Mouse (Mus musculus) G1E (cell line): Measurements from ENCODE around the gene Gm5431. TPM values are rescaled to one million over a fixed set of nuclear protein-coding genes. Genes with fewer than 3 reads are reported as not detected.
"Not testable (repeated sequence)": the region's sequence is repeated elsewhere in the genome, so short reads cannot be mapped to it uniquely, and the experiment has no call there.

Experiments used
- ATAC-seq: 2 replicates; pipeline ENCODE4 v1.8.0; 2016; ENCODE audit warnings: mild to moderate bottlenecking; ENCODE audit not compliant: insufficient number of reproducible peaks, poor library complexity, low FRiP score, severe bottlenecking; ENCODE audit errors: extremely low read depth
- DNase-seq: peaks from one replicate; pipeline ENCODE4 v3.0.0; 2012; ENCODE audit warnings: low spot score
- H3K27me3 ChIP-seq: 2 replicates; pipeline ENCODE4 v1.6.1; 2012; ENCODE audit warnings: mild to moderate bottlenecking, low read length, inconsistent platforms; ENCODE audit not compliant: insufficient read depth
- H3K36me3 ChIP-seq: replicated peaks from 2 replicates; pipeline ENCODE3; 2012; ENCODE audit warnings: mild to moderate bottlenecking, inconsistent platforms
- H3K4me1 ChIP-seq: 2 replicates; pipeline ENCODE4 v1.6.1; 2012; ENCODE audit warnings: low read depth, low read length, inconsistent platforms, mixed read lengths; ENCODE audit not compliant: insufficient read depth
- H3K4me3 ChIP-seq: 2 replicates; pipeline ENCODE4 v1.5.1; 2012; ENCODE audit warnings: low read depth, mild to moderate bottlenecking, inconsistent platforms, low read length, moderate library complexity, mixed read lengths
- H3K9me3 ChIP-seq: replicated peaks from 2 replicates; pipeline ENCODE4 v1.6.1; 2012; ENCODE audit warnings: inconsistent platforms
- CTCF ChIP-seq: IDR thresholded peaks from 2 replicates; pipeline ENCODE4 v1.5.1; 2012; ENCODE audit warnings: low read depth, low read length, inconsistent platforms, mixed read lengths
- GATA1 ChIP-seq: IDR thresholded peaks from 2 replicates; pipeline ENCODE4 v1.6.1; 2012; ENCODE audit warnings: borderline replicate concordance, low read length, inconsistent platforms, mixed read lengths
- GATA2 ChIP-seq: IDR thresholded peaks from 2 replicates; pipeline ENCODE4 v1.6.1; 2012; ENCODE audit warnings: low read depth, low read length, inconsistent platforms, borderline replicate concordance
- POLR2AphosphoS5 ChIP-seq: IDR thresholded peaks from 2 replicates; pipeline ENCODE4 v1.6.1; 2012; ENCODE audit warnings: low read depth, low read length, inconsistent platforms; ENCODE audit not compliant: insufficient replicate concordance
- TAL1 ChIP-seq: conservative IDR thresholded peaks from 2 replicates; pipeline ENCODE4 v1.6.1; 2012; ENCODE audit warnings: low read depth, low read length, inconsistent platforms, mixed read lengths
- polyA plus RNA-seq: library from polyadenylated mRNA; stranded (reverse); fragments of >175 nt; gene quantifications from 2 replicates; pipeline ENCODE4 v1.2.3, GENCODE M21; 2012
- total RNA-seq, 2 experiments: library from RNA; stranded (forward) in 1 of 2; stranded (reverse) in 1 of 2; fragments of 200-1000 nt in 1 of 2; fragments of >200 nt in 1 of 2; fragmentation: Nextera tagmentation in 1 of 2; gene quantifications; 2 replicates each; pipeline ENCODE4 v1.2.3; 2014 to 2017

The Gm5431 gene
- total and polyA plus RNA-seq, 3 experiments, result 0.11 TPM; not detected in 2

DNA sequence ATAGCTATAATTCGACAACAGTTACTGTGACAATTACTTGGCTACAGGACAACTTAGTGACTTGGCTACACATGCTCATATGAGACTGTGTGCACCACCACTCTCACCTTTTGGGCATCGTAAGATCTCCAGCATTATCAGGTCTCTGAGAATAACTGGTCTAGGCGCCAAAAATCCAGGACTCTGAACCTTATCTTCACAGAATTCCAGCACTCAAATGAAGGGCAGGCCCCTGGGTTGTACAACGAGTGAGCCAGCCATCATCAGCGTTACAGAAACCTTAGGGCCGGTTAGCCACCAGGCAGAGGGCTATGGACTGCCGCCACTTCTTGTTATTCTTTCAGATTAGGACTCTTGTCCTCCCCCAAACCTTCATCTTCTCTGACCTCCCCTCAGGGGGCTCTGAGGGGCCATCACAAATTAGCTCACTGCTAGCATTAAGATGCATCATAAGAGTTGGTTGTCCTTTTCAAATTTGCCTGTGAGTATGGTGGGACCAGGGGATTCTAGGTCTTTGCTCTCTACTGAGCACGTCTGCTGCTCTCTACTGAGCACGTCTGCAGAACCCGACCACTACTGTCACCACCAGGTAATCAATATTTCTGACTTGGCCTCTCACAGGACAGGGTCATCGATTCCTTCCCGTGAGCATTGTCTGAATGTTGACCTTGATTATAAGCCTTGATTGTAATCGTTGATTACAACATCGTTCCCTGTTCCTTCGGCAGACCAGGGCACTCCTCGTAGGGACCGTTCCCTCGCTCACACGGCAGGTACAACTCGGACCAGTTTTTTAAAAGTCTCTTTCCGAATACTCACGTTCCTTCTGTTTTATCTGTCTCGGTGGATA, 49.2 kb downstream of the Gm5431 start:
- H3K4me3 ChIP-seq, result peak overlapping the region; percentile 71
- H3K36me3 ChIP-seq, result no peaks in the 10 kb centered on the region
- DNase-seq, result no peak
- TF ChIP-seq POLR2AphosphoS5, result no peak
- TF ChIP-seq TAL1, result no peak
- TF ChIP-seq GATA1, result no peak
- no peak for TF ChIP-seq GATA2
- no peak for TF ChIP-seq CTCF
- no peak for ATAC-seq
- peaks cover 42% of the 10 kb centered on the region for H3K4me1 ChIP-seq
- H3K9me3 ChIP-seq, result peaks cover 6% of the 10 kb centered on the region
- peaks cover 8% of the 10 kb centered on the region for H3K27me3 ChIP-seq

DNA sequence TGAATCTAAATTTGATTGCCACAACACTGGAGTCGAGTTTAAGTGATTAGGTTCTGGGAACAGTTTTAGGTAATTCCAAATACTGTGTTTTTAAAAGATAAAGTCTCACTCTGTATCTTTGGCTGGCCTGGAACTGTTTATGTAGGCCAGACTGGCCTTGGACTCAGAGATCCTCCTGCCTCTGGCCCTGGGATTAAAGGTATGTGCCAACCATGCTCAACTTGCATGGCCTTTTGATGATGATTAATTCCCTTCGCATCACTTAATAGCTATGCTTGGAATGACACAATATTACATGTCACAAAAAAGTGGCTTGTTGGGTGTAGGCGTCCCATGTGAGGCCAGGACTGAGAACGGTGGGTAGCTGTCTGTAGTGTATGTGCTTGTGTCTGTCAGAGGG, 49.8 kb downstream of the Gm5431 start:
- no peak for DNase-seq
- peaks cover 39% of the 10 kb centered on the region for H3K4me1 ChIP-seq
- peaks cover 6% of the 10 kb centered on the region for H3K9me3 ChIP-seq
- H3K36me3 ChIP-seq, result no peaks in the 10 kb centered on the region
- H3K27me3 ChIP-seq, result peaks cover 8% of the 10 kb centered on the region
- no peak for TF ChIP-seq POLR2AphosphoS5
- no peak for TF ChIP-seq CTCF
- TF ChIP-seq GATA2, result no peak
- no peak for TF ChIP-seq TAL1
- no peak for TF ChIP-seq GATA1
- no peak overlapping the region for H3K4me3 ChIP-seq
- no peak for ATAC-seq

- H3K9me3 ChIP-seq, result peaks cover 6% of the 10 kb centered on the region
- H3K36me3 ChIP-seq, result no peaks in the 10 kb centered on the region
- DNase-seq (no peak), ATAC-seq (no peak)
- TF ChIP-seq GATA2, result no peak
- no peak for TF ChIP-seq CTCF
- no peak for TF ChIP-seq POLR2AphosphoS5
- no peak for TF ChIP-seq TAL1
- TF ChIP-seq GATA1, result no peak
- no peak overlapping the region for H3K4me3 ChIP-seq
- peaks cover 8% of the 10 kb centered on the region for H3K27me3 ChIP-seq
- H3K4me1 ChIP-seq, result peaks cover 39% of the 10 kb centered on the region
Measured at GRCm38 (mm10) chr11:48851270-48851995, 50.6 kb downstream of the Gm5431 start.

- no peak for DNase-seq
- no peak for ATAC-seq
- Histone ChIP-seq H3K36me3 (no peaks in the 10 kb centered on the region), H3K27me3 (peaks cover 11% of the 10 kb centered on the region), H3K4me3 (no peak overlapping the region), H3K4me1 (peaks cover 34% of the 10 kb centered on the region), H3K9me3 (peaks cover 6% of the 10 kb centered on the region)
- TF ChIP-seq CTCF (no peak), GATA2 (no peak), GATA1 (no peak)
Measured at GRCm38 (mm10) chr11:48850240-48850639, 51.8 kb downstream of the Gm5431 start.

DNA sequence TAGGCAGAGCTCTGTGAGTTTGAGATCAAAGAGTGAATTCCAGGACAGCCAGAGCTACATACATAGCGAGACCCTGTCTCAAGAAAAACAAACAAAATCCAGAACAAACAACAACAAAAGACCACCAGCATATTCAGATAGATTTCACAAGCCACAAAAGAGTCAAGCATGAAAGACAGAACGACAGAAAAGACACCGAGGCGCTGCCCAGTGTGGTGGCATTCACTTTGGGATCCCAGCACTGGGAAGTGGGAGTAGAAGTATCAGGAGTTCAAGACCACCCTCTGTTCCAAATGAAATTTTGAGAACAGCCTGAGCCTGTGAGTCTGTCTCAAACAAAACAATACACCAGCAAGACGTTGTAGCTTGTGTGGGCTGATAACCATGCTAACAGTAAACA, 55.1 kb downstream of the Gm5431 start:
- DNase-seq (no peak), ATAC-seq (no peak)
- Histone ChIP-seq H3K4me3 (no peak overlapping the region), H3K36me3 (no peaks in the 10 kb centered on the region), H3K4me1 (peaks cover 18% of the 10 kb centered on the region), H3K9me3 (peaks cover 6% of the 10 kb centered on the region), H3K27me3 (peaks cover 14% of the 10 kb centered on the region)
- no peak for TF ChIP-seq GATA1
- no peak for TF ChIP-seq CTCF
- no peak for TF ChIP-seq TAL1
- TF ChIP-seq GATA2, result no peak
- TF ChIP-seq POLR2AphosphoS5, result no peak

DNA sequence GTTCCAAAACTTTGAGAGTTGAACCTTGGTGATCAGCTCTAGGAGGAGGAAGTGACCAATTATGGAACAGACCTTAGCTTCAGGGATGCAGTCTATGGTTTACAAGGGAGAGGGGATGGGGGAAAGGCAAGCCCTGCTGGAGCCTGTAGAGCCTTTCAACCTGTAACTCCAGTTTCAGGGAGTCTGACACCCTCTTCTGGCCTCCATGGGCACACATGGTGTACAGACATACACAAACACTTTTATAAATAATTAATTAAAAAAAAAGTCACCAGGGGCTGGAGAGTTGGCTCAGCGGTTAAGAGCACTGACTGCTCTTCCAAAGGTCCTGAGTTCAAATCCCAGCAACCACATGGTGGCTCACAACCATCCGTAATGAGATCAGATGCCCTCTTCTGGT, 55.7 kb downstream of the Gm5431 start:
- not testable (repeated sequence) for H3K4me3 ChIP-seq, ATAC-seq, H3K36me3 ChIP-seq, H3K9me3 ChIP-seq, DNase-seq
- Histone ChIP-seq H3K4me1 (peaks cover 17% of the 10 kb centered on the region), H3K27me3 (peaks cover 14% of the 10 kb centered on the region)
